Mouse (Mus musculus) spleen, adult 2 months (tissue): ENCODE data around the gene Aloxe3.

Experiments
- CTCF ChIP-seq: fragments of 200-500 bp; IDR thresholded peaks from 2 replicates; pipeline ENCODE4 v1.5.1; 2011; ENCODE audit warnings: mild to moderate bottlenecking, inconsistent platforms; ENCODE audit not compliant: insufficient read depth, insufficient read length, insufficient replicate concordance; ENCODE audit errors: extremely low read depth
- POLR2A ChIP-seq: fragments of 200-500 bp; IDR thresholded peaks from 2 replicates; pipeline ENCODE4 v1.6.1; 2011; ENCODE audit warnings: low read depth, low read length, inconsistent platforms

DNA sequence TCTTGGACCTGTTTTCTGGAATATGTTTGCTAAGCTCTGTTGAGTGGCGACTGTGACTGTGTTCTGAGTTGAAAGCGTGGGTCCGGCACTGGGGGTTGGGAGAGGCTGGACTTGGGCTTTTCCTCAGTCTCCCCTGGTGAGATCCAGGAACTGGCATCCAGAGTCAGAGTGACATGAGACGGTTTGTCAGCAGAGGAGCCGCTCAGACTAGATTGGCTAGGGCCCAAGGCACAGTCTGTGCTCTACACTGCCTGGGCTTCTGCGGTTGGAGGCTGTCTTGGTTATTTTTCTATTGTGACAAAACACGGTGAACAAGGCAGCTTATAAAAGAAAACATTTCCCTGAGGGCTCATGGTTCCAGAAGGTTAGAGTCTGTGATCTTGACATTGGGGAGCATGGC is 21.9 kb downstream of the Aloxe3 start:
- TF ChIP-seq CTCF (no peak), POLR2A (no peak)
